Mouse (Mus musculus) MEL (cell line): ENCODE data around the gene Kcnh7.
"Not testable (repeated sequence)": the region's sequence is repeated elsewhere in the genome, so short reads cannot be mapped to it uniquely, and the experiment has no call there.

Experiments used
- CTCF ChIP-seq, 3 experiments: IDR thresholded peaks in 2 of 3; conservative IDR thresholded peaks in 1 of 3; 2 replicates each; pipeline ENCODE4 v1.5.1; 2011 to 2012; ENCODE audit warnings: low read length in 3 of 3, low read depth in 2 of 3, mild to moderate bottlenecking in 2 of 3, improper control_type of control experiment in 1 of 3, inconsistent platforms in 1 of 3, mixed read lengths in 1 of 3, moderate library complexity in 1 of 3; ENCODE audit not compliant: control insufficient read depth in 1 of 3, insufficient read depth in 1 of 3, poor library complexity in 1 of 3, severe bottlenecking in 1 of 3
- EP300 ChIP-seq, 2 experiments: IDR thresholded peaks; 2 replicates each; pipeline ENCODE4 v1.6.1; 2011; ENCODE audit warnings: improper control_type of control experiment in 2 of 2, low read length in 2 of 2, low read depth in 1 of 2, mild to moderate bottlenecking in 1 of 2
- JUND ChIP-seq: IDR thresholded peaks from 2 replicates; pipeline ENCODE4 v1.6.1; 2011; ENCODE audit warnings: low read depth, mild to moderate bottlenecking, improper control_type of control experiment, low read length
- MAFK ChIP-seq: IDR thresholded peaks from 2 replicates; pipeline ENCODE4 v1.6.1; 2011; ENCODE audit warnings: low read depth, mild to moderate bottlenecking, low read length, improper control_type of control experiment, borderline replicate concordance
- NRF1 ChIP-seq: IDR thresholded peaks from 2 replicates; pipeline ENCODE4 v1.6.1; 2014; ENCODE audit warnings: low read depth, mild to moderate bottlenecking, inconsistent platforms, low read length, improper control_type of control experiment, moderate library complexity; ENCODE audit not compliant: poor library complexity, insufficient read depth, severe bottlenecking
- POLR2A ChIP-seq, 2 experiments: IDR thresholded peaks; 2 replicates each; pipeline ENCODE4 v1.6.1; 2011 to 2012; ENCODE audit warnings: low read length in 2 of 2, mild to moderate bottlenecking in 2 of 2, control low read depth in 1 of 2, improper control_type of control experiment in 1 of 2, low read depth in 1 of 2, moderate library complexity in 1 of 2; ENCODE audit not compliant: control insufficient read depth in 1 of 2, insufficient read depth in 1 of 2, poor library complexity in 1 of 2
- RCOR1 ChIP-seq: IDR thresholded peaks from 2 replicates; pipeline ENCODE4 v1.6.1; 2012; ENCODE audit warnings: low read depth, mild to moderate bottlenecking, inconsistent platforms, low read length, improper control_type of control experiment
- ZNF384 ChIP-seq: IDR thresholded peaks from 2 replicates; pipeline ENCODE4 v1.6.1; 2012; ENCODE audit warnings: low read depth, mild to moderate bottlenecking, inconsistent platforms, low read length, improper control_type of control experiment

- not testable (repeated sequence) for TF ChIP-seq NRF1; POLR2A (IDR thresholded peaks at IDR 0.05; ENCODE audit: control insufficient read depth in 1 of 2, insufficient read depth in 1 of 2, low read depth in 1 of 2, low read length in 2 of 2, poor library complexity in 1 of 2); CTCF (IDR thresholded peaks at IDR 0.05 in 2 of 3, conservative IDR thresholded peaks at IDR 0.05 in 1 of 3; ENCODE audit: control insufficient read depth in 1 of 3, insufficient read depth in 1 of 3, low read depth in 2 of 3, low read length in 3 of 3, poor library complexity in 1 of 3, severe bottlenecking in 1 of 3); JUND; EP300 (IDR thresholded peaks at IDR 0.05; ENCODE audit: low read depth in 1 of 2, low read length in 2 of 2); MAFK; RCOR1; ZNF384
Measured at GRCm38 (mm10) chr2:62714362-62714761, 469.7 kb downstream of the Kcnh7 start.
